Mouse (Mus musculus) erythroblast, embryonic 14.5 days (primary cell): Measurements from ENCODE around the gene Relch. TPM values are rescaled to one million over a fixed set of nuclear protein-coding genes. Genes with fewer than 3 reads are reported as not detected.
"Not testable (repeated sequence)": the region's sequence is repeated elsewhere in the genome, so short reads cannot be mapped to it uniquely, and the experiment has no call there.

Experiments used
- H3K27me3 ChIP-seq: 2 replicates; pipeline ENCODE4 v1.6.1; 2012; ENCODE audit warnings: inconsistent platforms; ENCODE audit not compliant: control insufficient read depth
- H3K36me3 ChIP-seq: 2 replicates; pipeline ENCODE4 v1.6.1; 2012; ENCODE audit warnings: mild to moderate bottlenecking, inconsistent platforms; ENCODE audit not compliant: control insufficient read depth
- H3K4me1 ChIP-seq: 2 replicates; pipeline ENCODE4 v1.6.1; 2012; ENCODE audit warnings: inconsistent platforms; ENCODE audit not compliant: control insufficient read depth
- H3K4me3 ChIP-seq: replicated peaks from 2 replicates; pipeline ENCODE3; 2012; ENCODE audit warnings: moderate library complexity, mild to moderate bottlenecking, inconsistent platforms
- H3K9me3 ChIP-seq: 2 replicates; pipeline ENCODE4 v1.6.1; 2012; ENCODE audit warnings: low read length, inconsistent platforms, mixed read lengths; ENCODE audit not compliant: control insufficient read depth
- GATA1 ChIP-seq: IDR thresholded peaks from 2 replicates; pipeline ENCODE4 v1.6.1; 2012; ENCODE audit warnings: low read length, inconsistent platforms, mixed read lengths
- TAL1 ChIP-seq: IDR thresholded peaks from 3 replicates; pipeline ENCODE4 v1.6.1; 2012; ENCODE audit warnings: low read length, inconsistent platforms, mixed read lengths
- polyA plus RNA-seq: library from polyadenylated mRNA; stranded (reverse); fragments of >175 nt; gene quantifications from 2 replicates; pipeline ENCODE4 v1.2.3, GENCODE M21; 2012

The Relch gene
- polyA plus RNA-seq, 1 experiment: 2.6 TPM

- Histone ChIP-seq H3K9me3 (peaks cover 18% of the 10 kb centered on the region), H3K27me3 (no peaks in the 10 kb centered on the region), H3K36me3 (peaks cover 2% of the 10 kb centered on the region), H3K4me3 (no peak overlapping the region), H3K4me1 (no peaks in the 10 kb centered on the region)
- no peak for TF ChIP-seq TAL1
- no peak for TF ChIP-seq GATA1
Observed at GRCm38 (mm10) chr1:105759422-105760165, 95.9 kb downstream of the Relch start.

- H3K36me3 ChIP-seq: no peaks in the 10 kb centered on the region
- no peaks in the 10 kb centered on the region for H3K4me1 ChIP-seq
- no peak overlapping the region for H3K4me3 ChIP-seq
- peaks cover 18% of the 10 kb centered on the region for H3K9me3 ChIP-seq
- no peak for TF ChIP-seq GATA1
- no peak for TF ChIP-seq TAL1
- no peaks in the 10 kb centered on the region for H3K27me3 ChIP-seq
Observed at GRCm38 (mm10) chr1:105765586-105765985, 101.9 kb downstream of the Relch start.

GRCm38 (mm10) chr1:105766099-105766498, 102.4 kb downstream of the Relch start:
- H3K27me3 ChIP-seq, H3K36me3 ChIP-seq, H3K4me3 ChIP-seq, H3K4me1 ChIP-seq: not testable (repeated sequence)
- peaks cover 18% of the 10 kb centered on the region for H3K9me3 ChIP-seq

- no peak for TF ChIP-seq TAL1
- no peak for TF ChIP-seq GATA1
- Histone ChIP-seq H3K9me3 (peaks cover 3% of the 10 kb centered on the region), H3K4me3 (no peak overlapping the region), H3K4me1 (no peaks in the 10 kb centered on the region), H3K36me3 (no peaks in the 10 kb centered on the region), H3K27me3 (no peaks in the 10 kb centered on the region)
Observed at GRCm38 (mm10) chr1:105768397-105768796, 104.7 kb downstream of the Relch start.

GRCm38 (mm10) chr1:105770685-105771084, 107.0 kb downstream of the Relch start:
- Histone ChIP-seq H3K27me3 (no peaks in the 10 kb centered on the region), H3K9me3 (no peaks in the 10 kb centered on the region), H3K4me3 (no peak overlapping the region), H3K4me1 (no peaks in the 10 kb centered on the region), H3K36me3 (no peaks in the 10 kb centered on the region)
- TF ChIP-seq GATA1 (no peak), TAL1 (no peak)

- no peaks in the 10 kb centered on the region for H3K9me3 ChIP-seq
- no peak overlapping the region for H3K4me3 ChIP-seq
- H3K27me3 ChIP-seq: peaks cover 28% of the 10 kb centered on the region
- H3K36me3 ChIP-seq: no peaks in the 10 kb centered on the region
- TF ChIP-seq GATA1 (no peak), TAL1 (no peak)
- H3K4me1 ChIP-seq: no peaks in the 10 kb centered on the region
Observed at GRCm38 (mm10) chr1:105776426-105776825, 112.8 kb downstream of the Relch start.

- Histone ChIP-seq H3K4me1 (no peaks in the 10 kb centered on the region), H3K9me3 (no peaks in the 10 kb centered on the region), H3K27me3 (peaks cover 44% of the 10 kb centered on the region), H3K4me3 (peak overlapping the region; percentile 20), H3K36me3 (no peaks in the 10 kb centered on the region)
- TF ChIP-seq TAL1 (no peak), GATA1 (no peak)
Observed at GRCm38 (mm10) chr1:105780079-105780456, 116.4 kb downstream of the Relch start.

GRCm38 (mm10) chr1:105780457-105781364, 117.0 kb downstream of the Relch start, which contains the start of gene Tnfrsf11a:
Gene Tnfrsf11a (plus strand): TSS chr1:105780718.
- Histone ChIP-seq H3K4me3 (peak within 1 kb of the TSS; percentile 51), H3K27me3 (peaks cover 44% of the 10 kb centered on the region)

GRCm38 (mm10) chr1:105781391-105782146, 117.9 kb downstream of the Relch start:
- Histone ChIP-seq H3K9me3 (no peaks in the 10 kb centered on the region), H3K4me3 (no peak overlapping the region), H3K27me3 (peaks cover 44% of the 10 kb centered on the region), H3K4me1 (no peaks in the 10 kb centered on the region), H3K36me3 (no peaks in the 10 kb centered on the region)
- TF ChIP-seq GATA1 (no peak), TAL1 (no peak)

More at GRCm38 (mm10) chr1:105780457-105781364, 117.0 kb downstream of the Relch start, which contains the start of gene Tnfrsf11a:
- Histone ChIP-seq H3K36me3 (no peaks in the 10 kb centered on the region), H3K4me1 (no peaks in the 10 kb centered on the region), H3K9me3 (no peaks in the 10 kb centered on the region)
- TF ChIP-seq GATA1 (no peak), TAL1 (no peak)
